Mouse (Mus musculus) inflammation-experienced regulatory T-cells, adult 6 months (primary cell): ENCODE data around the gene Taar4. TPM values are rescaled to one million over a fixed set of nuclear protein-coding genes. Genes with fewer than 3 reads are reported as not detected.

Source experiments
- ATAC-seq: one replicate; pipeline ENCODE4 v1.8.0; 2017
- polyA plus RNA-seq, 3 experiments: library from polyadenylated mRNA; unstranded; fragments of 100-300 nt; shearing (Covaris generic); gene quantifications; one replicate each; pipeline ENCODE4 v1.2.1; 2017

Taar4 gene
- not detected for polyA plus RNA-seq

DNA sequence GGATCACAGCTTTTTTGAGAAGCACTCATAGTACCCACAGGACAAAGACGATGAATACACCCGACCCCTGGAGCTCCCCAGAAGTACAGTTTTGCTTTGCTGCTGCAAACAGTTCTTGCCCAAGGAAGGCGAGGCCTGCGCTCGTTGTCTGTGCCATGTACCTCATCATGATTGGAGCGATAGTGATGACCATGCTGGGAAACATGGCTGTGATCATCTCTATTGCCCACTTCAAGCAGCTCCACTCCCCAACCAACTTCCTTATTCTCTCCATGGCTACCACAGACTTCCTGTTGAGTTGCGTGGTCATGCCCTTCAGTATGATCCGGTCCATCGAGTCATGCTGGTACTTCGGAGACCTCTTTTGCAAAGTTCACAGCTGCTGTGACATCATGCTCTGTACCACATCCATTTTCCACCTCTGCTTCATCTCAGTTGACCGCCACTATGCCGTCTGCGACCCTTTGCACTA, at the start of gene Taar4:
TSS of gene Taar4 (plus strand) at position 51 of the 472 bp plus-strand sequence.
- ATAC-seq, result no peak

DNA sequence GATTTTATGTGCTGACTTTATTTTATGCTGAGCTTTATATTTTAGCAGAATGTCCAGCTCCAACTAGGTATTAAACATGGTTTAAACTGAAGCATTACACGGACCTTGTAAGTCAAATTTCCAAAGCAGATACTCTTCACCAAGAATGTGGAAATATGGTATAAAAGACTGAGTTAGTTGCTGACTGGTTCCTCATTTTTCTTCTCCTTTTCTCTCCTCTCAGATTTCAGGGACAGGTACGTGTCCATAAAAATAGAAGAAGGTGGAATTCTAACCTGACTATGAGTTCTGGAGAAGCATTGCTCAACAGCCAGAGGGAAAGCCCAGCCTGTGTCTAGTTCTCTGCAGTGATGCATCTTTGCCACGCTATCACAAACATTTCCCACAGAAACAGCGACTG, 40.2 kb upstream of the Taar4 start, which contains the start of gene Taar1:
TSS of gene Taar1 (plus strand) at position 301 of the 400 bp plus-strand sequence.
- no peak for ATAC-seq

- no peak for ATAC-seq
These were observed 37.8 kb upstream of the Taar4 start for GRCm38 (mm10) chr10:23922468-23922867.

GRCm38 (mm10) chr10:23923941-23924340, 36.4 kb upstream of the Taar4 start:
- ATAC-seq, result no peak

DNA sequence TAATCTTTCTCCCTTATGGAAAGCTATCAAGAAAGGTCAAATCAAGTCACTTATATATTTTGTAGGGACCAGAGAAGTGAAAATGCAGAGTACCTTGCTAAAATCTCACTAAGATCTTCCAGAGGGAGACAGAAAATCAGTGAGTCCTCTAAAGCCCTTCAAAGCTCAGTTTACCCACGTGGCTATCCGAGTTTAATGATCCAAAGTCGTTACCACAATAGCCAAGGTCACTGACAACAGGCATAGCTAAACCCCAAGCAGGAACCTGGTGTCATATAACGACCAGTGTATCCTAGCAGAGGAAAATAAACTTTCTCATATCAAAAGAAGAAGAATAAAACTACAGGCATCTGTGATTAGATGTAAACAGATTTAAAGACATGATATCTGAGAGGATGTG, 22.7 kb upstream of the Taar4 start:
- ATAC-seq, result no peak

GRCm38 (mm10) chr10:23938312-23938711, 22.0 kb upstream of the Taar4 start, which contains the start of gene Taar2:
Taar2 (plus strand) TSS chr10:23938572.
- ATAC-seq, result no peak

GRCm38 (mm10) chr10:23942465-23942864, 17.8 kb upstream of the Taar4 start:
- ATAC-seq, result no peak

DNA sequence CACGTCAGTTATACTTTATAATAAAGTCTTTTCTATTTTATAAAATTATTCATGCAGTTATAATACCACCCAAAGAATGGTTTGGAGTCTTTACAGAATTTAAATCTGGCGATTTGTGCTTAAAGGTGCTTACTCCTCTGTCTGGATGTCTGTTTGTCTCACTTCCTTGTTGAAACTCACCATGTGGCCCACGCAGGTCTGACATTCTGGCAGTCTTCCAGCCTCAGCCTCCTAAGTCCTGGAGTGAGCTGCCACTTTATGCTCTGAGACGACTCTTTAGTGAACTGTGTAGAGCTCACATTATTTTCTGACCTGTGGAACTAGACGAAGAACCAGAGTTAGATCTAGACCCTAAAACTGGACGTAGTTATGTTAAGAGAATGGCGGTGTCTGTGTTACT, 12.3 kb upstream of the Taar4 start:
- ATAC-seq, result no peak

- ATAC-seq, result no peak
These were observed 10.7 kb upstream of the Taar4 start, which contains the start of gene Taar3 for GRCm38 (mm10) chr10:23949508-23950005. Taar3 (plus strand) TSS chr10:23949558.

GRCm38 (mm10) chr10:23951714-23952113, 8.6 kb upstream of the Taar4 start:
- no peak for ATAC-seq

GRCm38 (mm10) chr10:23959071-23959470, 1.2 kb upstream of the Taar4 start:
- no peak for ATAC-seq

- ATAC-seq, result no peak
These were observed 3.1 kb downstream of the Taar4 start for GRCm38 (mm10) chr10:23963444-23963843.

DNA sequence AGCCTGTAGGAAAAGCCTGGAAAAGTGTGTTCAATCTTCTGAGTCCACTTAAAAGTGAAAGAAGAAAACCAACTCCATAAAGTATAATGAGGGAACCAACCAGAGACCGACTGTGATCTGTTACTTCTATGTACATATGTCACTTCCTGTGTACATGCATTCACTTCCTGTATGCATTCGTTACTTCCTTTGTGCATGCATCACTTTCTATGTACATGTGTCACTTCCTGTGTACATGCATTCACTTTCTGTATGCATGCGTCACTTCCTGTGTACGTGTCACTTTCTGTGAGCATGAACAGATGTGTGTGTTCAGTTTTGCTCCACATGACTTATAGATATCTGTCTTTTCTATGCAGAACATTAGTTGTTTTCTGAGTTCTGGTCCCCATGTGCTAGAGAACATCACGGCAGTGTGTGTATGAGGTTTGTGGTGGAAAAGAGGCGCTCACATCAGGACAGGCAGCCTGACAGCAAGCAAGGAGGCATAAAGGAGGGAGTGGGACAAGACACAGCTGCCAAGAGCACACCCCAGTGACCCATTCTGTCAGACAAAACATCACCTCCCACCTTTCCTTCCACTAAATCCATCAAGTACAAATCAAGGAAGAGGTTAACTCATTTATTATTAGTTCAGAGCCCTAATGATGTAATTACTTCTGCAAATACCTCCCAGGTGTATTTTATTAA, 4.8 kb downstream of the Taar4 start:
- no peak for ATAC-seq

DNA sequence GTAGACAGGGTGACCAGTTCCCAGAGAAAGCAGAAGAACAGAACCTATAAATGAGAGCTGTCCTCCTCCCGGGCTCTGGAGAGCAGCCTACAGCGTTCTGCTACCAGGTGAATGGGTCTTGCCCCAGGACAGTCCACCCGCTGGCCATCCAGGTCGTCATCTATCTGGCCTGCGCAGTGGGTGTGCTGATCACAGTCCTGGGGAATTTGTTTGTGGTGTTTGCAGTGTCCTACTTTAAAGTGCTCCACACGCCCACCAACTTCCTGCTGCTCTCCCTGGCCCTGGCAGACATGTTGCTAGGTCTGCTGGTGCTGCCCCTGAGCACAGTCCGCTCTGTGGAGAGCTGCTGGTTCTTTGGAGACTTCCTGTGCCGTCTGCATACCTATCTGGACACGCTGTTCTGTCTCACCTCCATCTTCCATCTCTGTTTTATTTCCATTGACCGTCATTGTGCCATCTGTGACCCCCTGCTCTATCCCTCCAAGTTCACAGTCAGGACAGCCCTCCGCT, 10.4 kb downstream of the Taar4 start, which contains the start of gene Taar5:
TSS of gene Taar5 (plus strand) at position 51 of the 510 bp plus-strand sequence.
- no peak for ATAC-seq

DNA sequence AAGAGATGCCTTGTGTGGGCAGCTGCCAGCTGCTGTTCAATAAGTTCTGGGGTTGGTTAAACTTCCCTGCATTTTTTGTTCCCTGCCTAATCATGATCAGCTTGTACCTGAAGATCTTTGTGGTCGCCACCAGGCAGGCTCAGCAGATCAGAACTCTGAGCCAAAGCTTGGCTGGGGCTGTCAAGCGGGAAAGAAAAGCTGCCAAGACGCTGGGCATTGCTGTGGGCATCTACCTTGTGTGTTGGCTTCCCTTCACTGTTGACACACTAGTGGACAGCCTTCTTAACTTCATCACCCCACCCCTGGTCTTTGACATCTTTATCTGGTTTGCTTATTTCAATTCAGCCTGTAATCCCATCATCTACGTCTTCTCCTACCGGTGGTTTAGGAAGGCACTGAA, 11.0 kb downstream of the Taar4 start:
- no peak for ATAC-seq

DNA sequence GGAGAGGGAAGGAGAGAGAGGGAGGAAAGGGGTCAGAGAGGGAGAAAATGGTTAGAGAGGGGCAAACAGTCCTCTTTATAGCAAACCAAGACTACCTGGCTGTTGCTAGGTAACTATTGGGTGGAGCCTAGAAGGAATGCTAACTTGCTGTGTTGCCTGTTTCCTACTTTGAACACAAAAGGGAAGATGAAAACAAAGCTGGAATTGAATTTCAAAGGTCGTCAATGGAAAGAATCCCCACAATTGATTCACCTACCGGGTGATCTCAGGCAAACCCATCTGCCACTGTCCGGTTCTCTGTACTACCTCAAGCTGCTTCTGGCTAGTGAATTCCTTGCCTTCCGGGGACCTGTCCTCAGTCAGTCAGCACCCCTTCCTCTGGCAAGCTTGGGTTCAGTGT, 17.7 kb downstream of the Taar4 start:
- ATAC-seq, result no peak

- no peak for ATAC-seq
These were observed 18.8 kb downstream of the Taar4 start for GRCm38 (mm10) chr10:23978901-23979705.

DNA sequence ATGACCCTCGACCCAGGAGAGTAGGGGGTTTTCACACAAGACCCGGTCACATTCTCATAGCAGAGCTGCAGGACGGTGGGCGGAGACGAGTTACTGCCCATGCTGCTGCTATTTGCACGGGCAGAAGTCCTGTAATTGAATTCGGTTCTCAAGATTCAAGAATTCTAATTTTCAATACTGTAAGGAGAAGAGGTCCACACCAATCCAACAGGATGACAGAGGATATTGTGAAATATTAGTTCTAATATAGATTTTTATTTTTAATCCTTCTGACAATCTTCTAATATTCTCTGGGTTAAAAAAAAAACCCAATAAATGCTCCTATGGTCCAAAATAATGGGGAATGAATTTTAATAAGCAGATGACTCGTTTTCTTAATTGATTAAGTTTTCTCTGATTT, 25.3 kb downstream of the Taar4 start, which contains the start of gene Taar6:
TSS of gene Taar6 (minus strand) at position 101 of the 400 bp plus-strand sequence.
- ATAC-seq, result no peak

GRCm38 (mm10) chr10:23986419-23986818, 26.1 kb downstream of the Taar4 start:
- no peak for ATAC-seq

- ATAC-seq, result no peak
These were observed 33.1 kb downstream of the Taar4 start, which contains the start of gene Taar7a for GRCm38 (mm10) chr10:23993381-23993780. Taar7a (minus strand) TSS chr10:23993481.

GRCm38 (mm10) chr10:23999639-24000038, 39.3 kb downstream of the Taar4 start, which contains the start of gene Taar7b:
Taar7b (plus strand) TSS chr10:23999939.
- ATAC-seq, result no peak

DNA sequence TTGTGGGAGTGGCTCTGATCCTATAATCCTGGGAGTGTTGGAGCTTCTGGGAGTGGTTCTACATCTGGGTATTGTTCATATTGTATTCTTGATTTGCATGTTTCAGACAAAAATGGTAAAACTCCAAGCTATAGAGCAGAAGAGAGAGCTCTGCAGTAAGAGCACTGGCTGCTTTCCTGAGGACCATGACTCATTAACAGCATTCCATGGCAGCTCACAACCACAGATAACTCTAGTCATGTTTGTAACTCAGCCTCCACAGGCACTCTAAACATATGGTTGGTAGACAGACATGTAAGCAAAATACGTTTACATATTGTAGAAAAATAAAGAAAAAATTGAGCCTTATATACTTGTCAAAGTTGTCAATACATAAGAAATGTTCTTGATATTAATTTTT, 46.1 kb downstream of the Taar4 start:
- no peak for ATAC-seq

DNA sequence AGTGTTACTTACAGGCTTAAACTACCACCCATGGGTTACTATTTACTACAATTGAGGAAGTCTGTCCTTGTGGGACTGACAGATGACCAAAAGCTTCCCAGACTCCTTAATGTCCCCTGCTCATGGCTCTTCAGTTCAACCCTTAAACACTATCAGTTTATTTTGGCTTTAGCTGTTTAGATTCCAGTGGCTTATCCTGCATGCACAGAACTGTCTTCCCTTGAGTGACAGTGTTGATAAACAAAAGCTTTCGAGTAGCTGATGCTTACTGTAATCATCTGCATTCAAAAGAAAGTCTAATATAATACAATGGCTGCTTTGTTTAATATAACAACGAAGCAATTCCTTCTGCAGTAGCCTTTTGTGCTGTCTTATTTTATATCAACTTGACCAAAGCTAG, 46.7 kb downstream of the Taar4 start:
- no peak for ATAC-seq
